Mouse (Mus musculus) fat pad, adult 2 months (tissue): Measurements from ENCODE around the gene Acadsb.
"Not testable (repeated sequence)": the region's sequence is repeated elsewhere in the genome, so short reads cannot be mapped to it uniquely, and the experiment has no call there.

ENCODE experiments used
- DNase-seq: peaks from one replicate; pipeline ENCODE4 v3.0.0-alpha.2; 2011; ENCODE audit warnings: low read depth, low spot score; ENCODE audit errors: extremely low read depth

Acadsb gene

GRCm38 (mm10) chr7:131410416-131411058 is at the start of gene Acadsb, which contains the start of gene Ikzf5:
Acadsb (plus strand) TSS chr7:131410601.
Ikzf5 (minus strand) TSS chr7:131410521.
- DNase-seq: peak; percentile 66

- DNase-seq: no peak
These were observed 48.2 kb upstream of the Acadsb start for GRCm38 (mm10) chr7:131362269-131362614.

GRCm38 (mm10) chr7:131362615-131363300 is 47.6 kb upstream of the Acadsb start, which contains the start of gene 2310057M21Rik:
2310057M21Rik (minus strand) TSS chr7:131362759.
- DNase-seq: peak; percentile 68

GRCm38 (mm10) chr7:131364131-131364530 is 46.3 kb upstream of the Acadsb start:
- DNase-seq: no peak

- peak; percentile 21 for DNase-seq
These were observed 39.5 kb upstream of the Acadsb start, which contains the start of gene Pstk for GRCm38 (mm10) chr7:131370648-131371469. Pstk (plus strand) TSS chr7:131371141.

GRCm38 (mm10) chr7:131371470-131371860 is 38.9 kb upstream of the Acadsb start:
- DNase-seq: no peak

GRCm38 (mm10) chr7:131371880-131372651 is 38.3 kb upstream of the Acadsb start:
- DNase-seq: no peak

- DNase-seq: not testable (repeated sequence)
These were observed 18.6 kb upstream of the Acadsb start for GRCm38 (mm10) chr7:131391761-131392160.

- DNase-seq: no peak
These were observed 947 bp upstream of the Acadsb start for GRCm38 (mm10) chr7:131409321-131409987.

- DNase-seq: no peak
These were observed 414 bp upstream of the Acadsb start for GRCm38 (mm10) chr7:131409988-131410385.

GRCm38 (mm10) chr7:131411221-131411940 is 980 bp downstream of the Acadsb start:
- DNase-seq: no peak

GRCm38 (mm10) chr7:131411941-131412270 is 1.5 kb downstream of the Acadsb start:
- DNase-seq: peak; percentile 80

- not testable (repeated sequence) for DNase-seq
These were observed 6.3 kb downstream of the Acadsb start for GRCm38 (mm10) chr7:131416742-131417141.

- DNase-seq: no peak
These were observed 7.2 kb downstream of the Acadsb start for GRCm38 (mm10) chr7:131417605-131418004.

- no peak for DNase-seq
These were observed 14.5 kb downstream of the Acadsb start for GRCm38 (mm10) chr7:131424912-131425311.

- no peak for DNase-seq
These were observed 16.9 kb downstream of the Acadsb start for GRCm38 (mm10) chr7:131427331-131427730.

GRCm38 (mm10) chr7:131432244-131432643 is 21.8 kb downstream of the Acadsb start:
- no peak for DNase-seq

- no peak for DNase-seq
These were observed 23.9 kb downstream of the Acadsb start for GRCm38 (mm10) chr7:131434276-131434675.

GRCm38 (mm10) chr7:131437051-131437450 is 26.6 kb downstream of the Acadsb start:
- DNase-seq: no peak

GRCm38 (mm10) chr7:131456714-131457113 is 46.3 kb downstream of the Acadsb start:
- DNase-seq: no peak
